Mouse (Mus musculus): ENCODE data around the gene Cpm. TPM values are rescaled to one million over a fixed set of nuclear protein-coding genes. Genes with fewer than 3 reads are reported as not detected.

The Cpm gene
- polyA plus RNA-seq, 1 experiment from 2014 or later, result 50.7 TPM

DNA sequence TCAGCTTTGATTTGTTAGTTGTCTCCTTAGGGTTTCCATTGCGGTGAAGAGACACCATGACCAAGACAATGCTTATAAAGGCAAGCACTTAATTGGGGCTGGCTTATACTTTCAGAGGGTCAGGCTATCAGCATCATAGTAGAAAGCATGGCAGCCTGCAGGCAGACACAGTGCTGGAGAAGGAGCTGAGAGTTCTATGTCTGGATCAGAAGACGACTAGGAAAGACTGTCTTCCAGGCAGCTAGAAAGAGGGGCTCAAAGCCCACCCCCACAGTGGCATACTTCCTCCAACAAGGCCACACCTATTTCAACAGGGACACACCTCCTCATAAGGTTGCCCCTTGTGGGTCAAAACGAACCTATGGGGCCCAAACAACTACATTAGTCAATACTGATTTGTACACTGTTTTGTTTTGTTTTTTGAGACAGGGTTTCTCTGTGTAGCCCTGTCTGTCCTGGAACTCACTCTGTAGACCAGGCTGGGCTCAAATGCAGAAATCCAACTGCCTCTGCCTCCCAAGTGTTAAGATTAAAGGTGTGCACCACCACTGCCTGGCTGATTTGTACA is 8.3 kb upstream of the Cpm start:
- Histone ChIP-seq H3K9ac (no peak overlapping the region), H3K4me1 (replicated peaks) (no peaks in the 10 kb centered on the region), H3K9me3 (no peaks in the 10 kb centered on the region), H3K27ac (no peak overlapping the region), H3K36me3 (no peaks in the 10 kb centered on the region), H3K4me3 (replicated peaks) (no peak overlapping the region), H3K4me2 (replicated peaks) (no peak overlapping the region), H3K27me3 (replicated peaks) (no peaks in the 10 kb centered on the region)
- ATAC-seq, result no peak
- WGBS, result 69% methylated on average over 3 of the region's 3 CpGs

DNA sequence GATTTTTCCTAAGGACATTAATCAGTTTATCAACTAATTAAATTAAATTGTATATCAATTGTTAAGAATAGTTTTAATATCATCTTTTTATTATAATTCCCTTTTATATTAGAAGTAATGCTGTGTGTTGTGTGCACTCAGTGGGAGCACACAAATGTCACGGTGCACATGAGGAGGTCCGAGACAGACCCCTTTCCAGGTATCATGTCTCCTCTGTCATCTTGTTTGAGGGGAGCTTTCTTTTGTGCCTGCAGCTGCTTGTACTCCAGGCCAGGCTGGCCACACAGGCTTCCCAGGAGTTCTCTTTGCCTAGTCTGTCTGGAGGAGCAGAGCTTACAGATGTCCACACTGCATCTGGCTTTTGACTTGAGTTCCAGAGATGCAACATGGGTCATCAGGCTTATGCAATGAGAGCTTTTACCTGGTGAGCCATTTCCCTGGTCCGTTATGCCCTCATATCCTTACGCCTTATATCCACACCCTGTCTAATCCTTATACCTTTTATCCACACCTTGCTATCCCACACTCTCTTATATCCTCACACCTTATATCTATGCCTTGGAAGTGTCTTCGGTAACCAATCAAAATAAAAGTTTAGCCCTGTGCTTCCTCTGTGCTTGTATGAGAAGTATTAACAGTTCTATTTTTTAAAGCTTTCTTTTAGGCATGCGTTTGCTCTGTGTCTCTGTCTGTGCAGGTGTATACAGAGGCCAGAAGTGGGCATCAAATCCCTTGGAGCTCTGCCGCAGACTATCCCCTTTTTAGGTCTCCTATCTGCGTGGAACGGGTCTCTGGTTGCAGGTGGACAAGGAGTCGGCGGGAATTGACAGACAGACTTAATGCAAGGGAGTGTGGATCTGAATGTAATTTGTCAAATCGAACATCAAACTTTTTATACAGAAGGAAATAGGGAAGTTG is 7.4 kb upstream of the Cpm start:
- no peak for ATAC-seq
- 89% methylated on average over 12 of the region's 12 CpGs for WGBS
- H3K9me3 ChIP-seq, result no peaks in the 10 kb centered on the region
- H3K9ac ChIP-seq, result no peak overlapping the region
- H3K4me3 ChIP-seq (replicated peaks), result no peak overlapping the region
- H3K4me2 ChIP-seq (replicated peaks), result no peak overlapping the region
- H3K4me1 ChIP-seq (replicated peaks), result no peaks in the 10 kb centered on the region
- H3K27ac ChIP-seq, result no peak overlapping the region
- no peaks in the 10 kb centered on the region for H3K36me3 ChIP-seq
- no peaks in the 10 kb centered on the region for H3K27me3 ChIP-seq (replicated peaks)

DNA sequence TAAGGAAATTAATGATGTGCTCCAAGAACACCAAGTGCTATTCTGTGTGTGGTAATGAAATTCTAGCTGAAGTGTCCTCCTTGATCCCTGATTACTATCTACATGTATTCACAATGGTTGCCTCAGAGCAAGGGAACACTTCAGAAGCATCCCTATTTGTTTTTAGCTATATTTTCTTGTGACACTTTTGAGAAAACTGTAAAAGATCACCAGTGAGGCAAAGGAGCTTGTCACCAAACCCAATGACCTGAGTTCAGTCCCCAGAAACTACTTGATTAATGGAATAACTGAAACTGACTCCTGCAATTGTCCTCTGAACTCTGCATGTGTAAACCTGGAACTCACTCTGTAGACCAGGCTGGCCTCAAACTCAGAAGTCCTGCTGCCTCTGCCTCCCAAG is 5.9 kb upstream of the Cpm start:
- Histone ChIP-seq H3K4me2 (replicated peaks) (no peak overlapping the region), H3K27ac (no peak overlapping the region), H3K36me3 (no peaks in the 10 kb centered on the region), H3K4me1 (replicated peaks) (peaks cover 4% of the 10 kb centered on the region; the same call in 1 of the 2 replicates), H3K9ac (no peak overlapping the region), H3K27me3 (replicated peaks) (peaks cover 5% of the 10 kb centered on the region; the same call in 1 of the 2 replicates), H3K4me3 (replicated peaks) (no peak overlapping the region), H3K9me3 (no peaks in the 10 kb centered on the region)
- ATAC-seq, result no peak

DNA sequence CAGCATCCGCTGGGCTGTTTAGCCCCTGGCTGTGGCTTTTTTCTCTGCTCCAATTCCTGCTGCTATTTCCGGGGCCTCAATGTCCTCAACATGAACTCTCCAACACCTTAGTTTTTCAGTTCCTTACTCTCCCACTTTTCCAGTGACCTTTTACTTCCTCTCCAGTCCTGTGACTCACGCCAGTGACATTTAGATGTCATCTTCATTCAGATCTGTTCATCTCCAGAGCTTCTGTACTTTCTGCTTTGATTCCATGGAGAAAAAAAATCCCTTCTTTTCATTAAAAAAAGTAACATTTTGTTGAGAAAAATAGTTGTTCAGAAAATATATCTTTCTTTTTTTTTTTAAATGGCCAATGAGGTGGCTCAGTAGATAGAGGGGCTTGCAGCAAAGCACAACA is 5.1 kb upstream of the Cpm start:
- Histone ChIP-seq H3K27me3 (replicated peaks) (peaks cover 5% of the 10 kb centered on the region; the same call in 1 of the 2 replicates), H3K9ac (no peak overlapping the region), H3K4me2 (replicated peaks) (no peak overlapping the region), H3K4me3 (replicated peaks) (no peak overlapping the region), H3K36me3 (no peaks in the 10 kb centered on the region), H3K4me1 (replicated peaks) (peaks cover 11% of the 10 kb centered on the region), H3K27ac (no peak overlapping the region), H3K9me3 (no peaks in the 10 kb centered on the region)
- 63% methylated on average over 3 of the region's 3 CpGs for WGBS
- no peak for ATAC-seq

DNA sequence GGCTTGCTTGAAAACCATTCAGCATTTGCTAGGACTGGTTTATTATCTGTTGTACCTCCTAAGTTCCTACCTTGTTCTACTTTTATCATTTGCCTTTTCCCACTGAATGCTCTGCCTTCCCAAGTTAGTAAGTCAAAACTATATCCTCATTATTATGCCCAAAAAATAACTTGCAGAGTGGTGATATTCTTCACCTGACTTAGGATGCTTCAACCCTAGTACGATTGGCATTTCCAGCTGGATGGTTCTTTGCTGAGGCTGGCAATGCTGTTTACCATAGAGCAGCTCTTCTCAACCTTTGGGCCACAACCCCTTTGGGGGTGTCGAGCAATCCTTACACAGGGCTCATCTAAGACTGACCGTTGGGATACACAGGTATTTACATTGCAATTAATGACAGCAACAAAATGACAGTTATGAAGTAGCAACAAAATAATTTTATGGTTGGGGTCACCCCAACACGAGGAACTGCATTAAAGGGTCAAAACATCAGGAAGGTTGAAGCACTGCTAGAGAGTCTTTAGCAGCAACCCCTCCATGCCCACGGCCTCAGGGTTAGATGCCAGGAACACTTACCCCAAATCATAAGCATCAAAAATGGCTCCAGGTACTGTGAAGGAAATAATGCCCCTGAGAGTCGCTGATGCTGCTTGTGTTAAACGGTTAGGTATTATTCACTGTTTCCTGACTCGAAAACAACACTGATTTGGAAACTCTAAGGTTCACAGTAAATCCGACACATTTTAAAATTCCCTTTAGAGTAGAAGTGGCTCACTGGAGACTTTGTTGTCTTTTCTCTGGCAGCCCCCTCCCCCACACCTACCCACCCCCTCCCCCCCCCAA is 4.4 kb upstream of the Cpm start:
- no peaks in the 10 kb centered on the region for H3K36me3 ChIP-seq
- no peak overlapping the region for H3K27ac ChIP-seq
- H3K9ac ChIP-seq, result no peak overlapping the region
- no peak for ATAC-seq
- H3K4me3 ChIP-seq (replicated peaks), result no peak overlapping the region
- H3K27me3 ChIP-seq (replicated peaks), result peaks cover 5% of the 10 kb centered on the region; the same call in 1 of the 2 replicates
- no peak overlapping the region for H3K4me2 ChIP-seq (replicated peaks)
- H3K4me1 ChIP-seq (replicated peaks), result peaks cover 11% of the 10 kb centered on the region
- 70% methylated on average over 9 of the region's 9 CpGs for WGBS
- no peaks in the 10 kb centered on the region for H3K9me3 ChIP-seq

DNA sequence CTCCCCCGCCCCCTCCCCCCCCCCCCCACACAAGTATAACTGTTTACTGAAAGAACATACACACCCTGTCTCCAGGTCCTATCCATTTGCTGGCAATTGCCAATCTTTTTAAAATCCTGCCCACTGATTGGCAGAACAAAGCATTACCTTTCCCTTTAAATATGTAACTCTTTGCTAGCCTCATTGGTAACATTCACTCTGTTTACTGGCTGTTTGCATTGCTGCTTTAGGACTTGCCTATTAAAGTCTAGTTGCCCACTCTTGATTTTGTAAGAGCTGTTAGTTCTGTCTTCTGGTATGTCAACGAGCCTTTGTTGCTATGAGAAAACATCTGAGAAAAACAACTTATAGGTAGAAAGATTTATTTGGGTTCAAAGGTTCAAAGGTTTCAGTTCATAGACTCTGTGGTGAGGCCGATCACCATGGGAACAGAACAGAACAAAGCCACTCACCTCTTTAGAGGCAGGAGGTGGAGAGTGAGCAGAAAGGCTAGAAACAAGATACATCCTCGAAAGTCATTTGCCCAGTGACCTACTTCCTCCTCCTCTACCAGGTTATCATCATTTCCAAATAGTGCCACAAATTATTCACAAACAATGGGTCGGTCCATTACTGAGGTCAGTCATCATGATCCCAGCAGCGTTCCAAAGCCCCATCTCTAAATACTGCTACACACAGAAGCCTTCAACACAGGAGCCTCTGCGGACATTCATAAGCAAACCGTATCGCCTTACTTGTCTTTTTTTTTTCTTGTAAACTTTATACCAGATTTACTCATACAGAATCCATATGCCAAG is 3.6 kb upstream of the Cpm start:
- no peak overlapping the region for H3K27ac ChIP-seq
- H3K4me2 ChIP-seq (replicated peaks), result no peak overlapping the region
- peaks cover 11% of the 10 kb centered on the region for H3K4me1 ChIP-seq (replicated peaks)
- H3K27me3 ChIP-seq (replicated peaks), result peaks cover 5% of the 10 kb centered on the region; the same call in 1 of the 2 replicates
- 0 out of 2 replicates have a peak, but pooled peaks have one; percentile 34 for ATAC-seq
- 50% methylated on average over 9 of the region's 9 CpGs for WGBS
- H3K9me3 ChIP-seq, result no peaks in the 10 kb centered on the region
- H3K9ac ChIP-seq, result no peak overlapping the region
- no peak overlapping the region for H3K4me3 ChIP-seq (replicated peaks)
- H3K36me3 ChIP-seq, result no peaks in the 10 kb centered on the region

DNA sequence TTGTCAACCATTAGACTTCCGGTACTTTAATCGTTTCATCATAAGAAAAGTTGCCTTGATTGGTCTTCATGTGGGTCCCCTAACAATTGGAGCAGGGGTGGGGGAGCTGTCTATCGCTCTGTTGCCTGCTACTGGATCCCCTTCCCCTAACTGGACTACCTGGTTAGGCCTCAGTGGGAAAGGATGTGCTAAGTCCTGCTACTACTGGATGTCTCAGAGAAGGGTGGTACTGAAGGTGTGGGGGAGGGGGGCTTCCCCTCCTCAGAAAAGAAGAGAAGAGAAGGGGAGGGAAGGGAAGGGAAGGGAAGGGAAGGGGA is 3.0 kb upstream of the Cpm start:
- H3K4me3 ChIP-seq (replicated peaks), result no peak overlapping the region
- ATAC-seq, result no peak
- no peak overlapping the region for H3K9ac ChIP-seq
- peaks cover 5% of the 10 kb centered on the region; the same call in 1 of the 2 replicates for H3K27me3 ChIP-seq (replicated peaks)
- no peaks in the 10 kb centered on the region for H3K9me3 ChIP-seq
- 89% methylated on average over 3 of the region's 3 CpGs for WGBS
- no peak overlapping the region for H3K27ac ChIP-seq
- peaks cover 11% of the 10 kb centered on the region for H3K4me1 ChIP-seq (replicated peaks)
- H3K4me2 ChIP-seq (replicated peaks), result no peak overlapping the region
- no peaks in the 10 kb centered on the region for H3K36me3 ChIP-seq

DNA sequence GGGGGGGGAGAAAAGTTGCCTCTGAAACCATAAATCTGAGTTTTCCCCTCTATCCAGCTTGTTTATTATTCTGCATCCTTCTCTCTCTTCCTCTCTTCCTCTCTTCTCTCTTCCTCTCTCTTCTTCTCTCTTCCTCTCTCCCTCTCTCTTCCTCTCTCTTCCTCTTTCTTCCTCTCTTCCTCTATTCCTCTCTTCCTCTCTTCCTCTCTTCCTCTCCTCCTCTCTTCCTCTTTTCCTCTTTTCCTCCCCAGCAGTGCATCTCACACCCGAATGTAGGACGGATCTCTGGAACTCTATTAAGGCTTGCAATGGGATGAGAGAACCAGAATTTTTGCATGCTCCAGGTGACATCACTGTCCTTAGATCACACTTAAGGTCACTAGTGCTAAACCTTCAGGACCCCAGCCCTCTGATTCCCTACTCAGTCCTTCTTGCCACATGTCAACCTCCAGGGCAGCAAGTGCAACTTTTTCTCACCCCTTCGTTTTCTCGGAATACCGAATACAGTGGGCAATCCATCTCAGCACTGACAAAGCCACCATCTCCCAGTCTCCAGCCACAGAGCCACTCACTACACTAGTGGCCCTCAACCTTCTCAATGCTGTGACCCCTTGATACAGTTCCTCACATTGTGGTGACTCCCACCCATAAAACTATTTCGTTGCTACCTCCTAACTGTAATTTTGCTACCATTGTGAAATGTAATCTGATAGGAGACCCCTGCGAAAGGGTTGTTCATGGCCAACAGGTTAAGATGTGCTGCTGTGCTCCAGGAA is 2.3 kb upstream of the Cpm start:
- H3K27ac ChIP-seq, result no peak overlapping the region
- H3K9me3 ChIP-seq, result no peaks in the 10 kb centered on the region
- ATAC-seq, result no peak
- H3K9ac ChIP-seq, result no peak overlapping the region
- no peaks in the 10 kb centered on the region for H3K36me3 ChIP-seq
- WGBS, result 67% methylated on average over 7 of the region's 7 CpGs
- H3K4me1 ChIP-seq (replicated peaks), result peaks cover 11% of the 10 kb centered on the region
- H3K4me3 ChIP-seq (replicated peaks), result no peak overlapping the region
- H3K4me2 ChIP-seq (replicated peaks), result no peak overlapping the region
- peaks cover 5% of the 10 kb centered on the region; the same call in 1 of the 2 replicates for H3K27me3 ChIP-seq (replicated peaks)

DNA sequence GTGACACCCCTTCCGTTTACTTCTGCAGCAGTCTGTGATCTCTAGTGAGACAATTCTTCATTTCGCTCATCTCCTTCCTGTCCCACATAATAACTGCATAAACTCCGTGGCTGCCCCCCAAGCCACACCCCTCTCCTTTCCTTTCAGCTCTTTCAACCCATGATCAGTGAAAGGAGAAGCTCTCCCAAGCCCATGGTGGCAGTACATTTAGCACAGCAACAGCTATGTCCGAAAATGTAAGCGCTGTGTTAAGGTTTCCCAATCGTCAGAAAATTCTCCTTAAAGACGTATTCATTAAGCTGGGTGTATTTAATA is 1.7 kb upstream of the Cpm start:
- H3K9me3 ChIP-seq, result no peaks in the 10 kb centered on the region
- H3K4me3 ChIP-seq (replicated peaks), result no peak overlapping the region
- H3K9ac ChIP-seq, result no peak overlapping the region
- no peaks in the 10 kb centered on the region for H3K36me3 ChIP-seq
- 52% methylated on average over 7 of the region's 7 CpGs for WGBS
- peaks cover 11% of the 10 kb centered on the region for H3K4me1 ChIP-seq (replicated peaks)
- no peak for ATAC-seq
- peaks cover 5% of the 10 kb centered on the region; the same call in 1 of the 2 replicates for H3K27me3 ChIP-seq (replicated peaks)
- no peak overlapping the region for H3K4me2 ChIP-seq (replicated peaks)
- no peak overlapping the region for H3K27ac ChIP-seq

DNA sequence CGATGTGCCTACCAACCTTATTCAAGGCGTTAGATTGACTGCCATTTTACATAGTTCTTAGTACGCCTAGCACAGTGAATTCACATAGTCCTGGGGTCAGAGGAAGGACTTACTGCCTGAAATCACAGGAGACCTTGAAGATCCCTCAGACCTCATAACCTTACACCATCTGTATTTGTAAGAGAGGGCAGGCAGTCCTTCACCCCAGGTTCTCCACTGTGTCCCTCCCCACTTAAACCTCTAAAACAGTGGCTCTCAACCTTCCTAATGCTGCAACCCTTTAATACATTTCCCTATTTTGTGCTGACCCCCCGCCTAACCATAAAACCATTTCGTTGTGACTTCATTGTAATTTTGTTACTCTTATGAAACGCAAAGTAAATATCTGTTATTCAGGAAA is 1.4 kb upstream of the Cpm start:
- peaks cover 11% of the 10 kb centered on the region for H3K4me1 ChIP-seq (replicated peaks)
- no peaks in the 10 kb centered on the region for H3K9me3 ChIP-seq
- peak overlapping the region; percentile 98; the same call in 1 of the 2 replicates for H3K4me2 ChIP-seq (replicated peaks)
- no peak overlapping the region for H3K9ac ChIP-seq
- 49% methylated on average over 6 of the region's 6 CpGs for WGBS
- H3K27me3 ChIP-seq (replicated peaks), result peaks cover 5% of the 10 kb centered on the region; the same call in 1 of the 2 replicates
- H3K4me3 ChIP-seq (replicated peaks), result no peak overlapping the region
- H3K27ac ChIP-seq, result no peak overlapping the region
- no peak for ATAC-seq
- no peaks in the 10 kb centered on the region for H3K36me3 ChIP-seq
